Mouse (Mus musculus) C2C12 (cell line): ENCODE measurements around the gene Krcc1. TPM values are rescaled to one million over a fixed set of nuclear protein-coding genes. Genes with fewer than 3 reads are reported as not detected.

Experiments
- H3K27me3 ChIP-seq: one replicate; pipeline ENCODE4 v1.6.1; 2011; ENCODE audit not compliant: control insufficient read depth, insufficient read depth, insufficient read length
- H3K36me3 ChIP-seq: one replicate; pipeline ENCODE4 v1.6.1; 2011; ENCODE audit not compliant: control insufficient read depth, insufficient read depth
- H3K4me3 ChIP-seq: one replicate; pipeline ENCODE4 v1.5.1; 2011; ENCODE audit warnings: mild to moderate bottlenecking, control low read depth; ENCODE audit not compliant: poor library complexity, insufficient read depth, severe bottlenecking
- H3K79me2 ChIP-seq: one replicate; pipeline ENCODE4 v1.6.1; 2011; ENCODE audit not compliant: control insufficient read depth, insufficient read depth
- H3K79me3 ChIP-seq: one replicate; pipeline ENCODE4 v1.6.1; 2011; ENCODE audit warnings: low read depth, control low read depth
- H3ac ChIP-seq: one replicate; pipeline ENCODE3; 2011; ENCODE audit warnings: low read depth; ENCODE audit not compliant: control insufficient read depth, insufficient read length
- CEBPB ChIP-seq: IDR thresholded peaks from one replicate; pipeline ENCODE4 v1.6.1; 2011; ENCODE audit warnings: low read depth, mild to moderate bottlenecking, control low read depth, moderate library complexity
- CTCF ChIP-seq: IDR thresholded peaks from one replicate; pipeline ENCODE4 v1.5.1; 2011; ENCODE audit not compliant: control insufficient read depth, insufficient read depth, insufficient read length
- FOSL1 ChIP-seq: IDR thresholded peaks from one replicate; pipeline ENCODE4 v1.8.0; 2011; ENCODE audit warnings: mild to moderate bottlenecking, low read length; ENCODE audit not compliant: poor library complexity, insufficient read depth, severe bottlenecking
- MAX ChIP-seq: IDR thresholded peaks from one replicate; pipeline ENCODE4 v1.6.1; 2011; ENCODE audit warnings: mild to moderate bottlenecking, control low read depth
- MYOD1 ChIP-seq: IDR thresholded peaks from one replicate; pipeline ENCODE4 v1.6.1; 2011; ENCODE audit warnings: low read depth; ENCODE audit not compliant: control insufficient read depth, insufficient read length
- MYOG ChIP-seq: IDR thresholded peaks from one replicate; pipeline ENCODE4 v1.6.1; 2011; ENCODE audit not compliant: control insufficient read depth, insufficient read length; ENCODE audit errors: extremely low read depth
- USF1 ChIP-seq: IDR thresholded peaks from one replicate; pipeline ENCODE4 v1.6.1; 2011; ENCODE audit warnings: low read depth, mild to moderate bottlenecking, control low read depth, moderate library complexity
- polyA plus RNA-seq: library from polyadenylated mRNA; unstranded; fragments of >200 nt; fragmentation: generic; extraction: Trizol; gene quantifications from one replicate; pipeline ENCODE4 v1.2.1, GENCODE M21; 2012; ENCODE audit warnings: missing spikeins

The Krcc1 gene
- polyA plus RNA-seq, 1 experiment: 11.5 TPM

DNA sequence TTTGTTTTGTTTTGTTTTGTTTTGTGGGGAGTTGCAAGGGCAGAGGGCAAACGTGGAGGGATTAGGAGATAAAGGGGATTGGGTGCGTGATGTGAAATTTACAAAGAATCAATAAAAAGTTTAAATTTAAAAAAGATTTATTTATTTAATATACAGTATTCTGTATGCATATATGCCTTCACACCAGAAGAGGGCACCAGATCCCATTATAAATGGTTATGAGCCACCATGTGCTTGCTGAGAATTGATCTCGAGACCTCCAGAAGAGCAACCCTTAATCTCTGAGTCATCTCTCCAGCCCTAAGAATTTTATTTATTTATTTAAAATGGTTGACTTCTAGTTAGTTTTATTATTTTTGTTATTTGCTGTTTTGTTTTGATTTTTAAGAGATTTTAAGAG lies 28.2 kb upstream of the Krcc1 start:
- Histone ChIP-seq H3K36me3 (no peaks in the 10 kb centered on the region), H3K4me3 (no peak overlapping the region), H3K79me2 (no peaks in the 10 kb centered on the region), H3ac (no peak overlapping the region), H3K79me3 (no peaks in the 10 kb centered on the region), H3K27me3 (no peaks in the 10 kb centered on the region)
- TF ChIP-seq FOSL1 (no peak), MAX (no peak), MYOD1 (no peak)

DNA sequence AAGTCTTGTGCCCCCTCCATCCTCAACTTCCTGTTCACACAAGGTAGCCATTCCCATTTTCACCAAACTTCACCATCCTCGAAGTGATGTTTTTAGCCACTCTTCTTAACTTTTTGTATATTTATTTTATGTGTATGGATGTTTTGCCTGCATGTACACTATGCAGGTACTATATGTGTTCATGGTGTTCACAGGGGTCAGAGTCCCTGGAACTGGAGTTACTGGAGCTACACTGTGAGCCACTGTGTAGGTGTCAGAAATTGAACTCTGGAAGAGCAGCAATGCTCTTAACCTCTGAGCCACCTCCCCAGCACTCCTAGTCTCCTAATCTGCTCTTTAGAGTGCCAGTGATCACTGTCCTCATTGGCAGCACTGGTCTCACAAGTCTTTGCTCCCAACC lies 23.1 kb upstream of the Krcc1 start:
- no peak overlapping the region for H3ac ChIP-seq
- H3K79me3 ChIP-seq: no peaks in the 10 kb centered on the region
- H3K79me2 ChIP-seq: no peaks in the 10 kb centered on the region
- TF ChIP-seq FOSL1: no peak
- TF ChIP-seq CTCF: no peak
- TF ChIP-seq CEBPB: no peak
- TF ChIP-seq MYOD1: no peak
- no peak for TF ChIP-seq MYOG
- no peak for TF ChIP-seq USF1
- TF ChIP-seq MAX: no peak
- H3K36me3 ChIP-seq: no peaks in the 10 kb centered on the region
- H3K4me3 ChIP-seq: no peak overlapping the region
- H3K27me3 ChIP-seq: no peaks in the 10 kb centered on the region

DNA sequence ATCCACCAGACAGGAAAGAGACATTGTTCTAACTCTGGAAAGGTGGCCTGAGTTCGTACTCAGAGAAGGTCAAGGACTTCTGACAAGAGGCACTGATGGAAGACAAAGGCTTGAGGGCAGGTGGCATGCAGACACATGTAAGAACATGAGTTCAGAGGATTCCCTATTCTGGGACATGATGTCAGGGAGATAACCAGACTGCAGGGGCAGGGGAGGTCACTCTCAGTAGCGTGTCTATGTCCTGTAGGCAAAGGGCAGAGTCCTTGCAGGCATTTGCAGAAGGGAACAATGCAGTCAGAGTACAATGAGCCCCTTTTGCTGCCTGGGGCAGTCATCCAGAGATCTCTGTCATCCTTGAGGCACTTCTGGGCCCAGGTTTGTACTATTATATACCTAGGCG lies 21.9 kb upstream of the Krcc1 start:
- H3K36me3 ChIP-seq: no peaks in the 10 kb centered on the region
- H3K4me3 ChIP-seq: no peak overlapping the region
- H3ac ChIP-seq: no peak overlapping the region
- H3K27me3 ChIP-seq: no peaks in the 10 kb centered on the region
- H3K79me2 ChIP-seq: no peaks in the 10 kb centered on the region
- H3K79me3 ChIP-seq: no peaks in the 10 kb centered on the region
- no peak for TF ChIP-seq MYOG
- no peak for TF ChIP-seq USF1
- TF ChIP-seq CEBPB: no peak
- no peak for TF ChIP-seq FOSL1
- TF ChIP-seq CTCF: no peak
- TF ChIP-seq MYOD1: no peak
- no peak for TF ChIP-seq MAX

DNA sequence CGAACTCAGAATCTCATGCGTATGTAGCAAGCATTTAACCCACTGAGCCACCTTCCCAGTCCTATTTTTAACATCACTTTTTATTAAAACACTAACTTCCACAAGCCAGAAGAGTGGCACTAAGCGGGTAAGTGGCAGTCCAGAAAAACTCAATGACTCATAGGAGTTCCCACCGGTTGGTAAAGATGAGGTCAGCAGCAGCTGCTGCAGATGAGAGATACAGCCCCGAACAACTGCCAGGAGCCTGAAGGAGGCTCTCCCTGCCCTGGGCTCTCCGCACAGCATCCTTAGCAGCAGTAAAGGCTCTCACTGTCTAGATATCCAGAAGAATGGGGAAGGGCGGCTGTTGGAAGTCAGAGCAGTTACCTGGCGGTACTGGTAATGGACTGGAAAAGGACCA lies 20.5 kb upstream of the Krcc1 start:
- Histone ChIP-seq H3ac (no peak overlapping the region), H3K79me3 (no peaks in the 10 kb centered on the region), H3K27me3 (no peaks in the 10 kb centered on the region), H3K79me2 (no peaks in the 10 kb centered on the region), H3K4me3 (no peak overlapping the region), H3K36me3 (no peaks in the 10 kb centered on the region)
- TF ChIP-seq MYOD1 (peak; percentile 93), MYOG (no peak), USF1 (no peak), FOSL1 (no peak), CEBPB (no peak), MAX (no peak), CTCF (no peak)

DNA sequence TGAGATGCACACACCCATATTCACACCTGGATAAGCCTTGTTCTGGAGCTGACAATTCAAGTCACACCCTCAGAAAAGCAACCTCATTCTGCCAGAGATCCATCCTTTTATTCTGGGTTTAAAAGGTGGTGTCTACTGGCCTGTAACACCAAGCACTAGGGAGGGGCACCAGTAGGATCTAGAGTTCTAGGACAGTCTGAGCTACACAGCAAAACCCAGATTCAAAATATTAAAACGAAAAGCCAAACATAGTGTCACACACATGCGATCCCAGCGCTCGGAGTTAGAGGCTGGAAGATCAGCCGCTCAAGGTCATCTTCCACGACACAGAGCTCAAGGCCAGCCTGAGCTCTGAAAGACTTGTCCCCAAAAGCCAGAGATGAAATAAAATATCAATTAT lies 17.0 kb upstream of the Krcc1 start:
- H3K79me3 ChIP-seq: no peaks in the 10 kb centered on the region
- no peak overlapping the region for H3ac ChIP-seq
- no peaks in the 10 kb centered on the region for H3K79me2 ChIP-seq
- H3K27me3 ChIP-seq: no peaks in the 10 kb centered on the region
- TF ChIP-seq USF1 (no peak), CTCF (no peak), MAX (no peak), CEBPB (no peak), FOSL1 (no peak)
- no peaks in the 10 kb centered on the region for H3K36me3 ChIP-seq
- H3K4me3 ChIP-seq: no peak overlapping the region

DNA sequence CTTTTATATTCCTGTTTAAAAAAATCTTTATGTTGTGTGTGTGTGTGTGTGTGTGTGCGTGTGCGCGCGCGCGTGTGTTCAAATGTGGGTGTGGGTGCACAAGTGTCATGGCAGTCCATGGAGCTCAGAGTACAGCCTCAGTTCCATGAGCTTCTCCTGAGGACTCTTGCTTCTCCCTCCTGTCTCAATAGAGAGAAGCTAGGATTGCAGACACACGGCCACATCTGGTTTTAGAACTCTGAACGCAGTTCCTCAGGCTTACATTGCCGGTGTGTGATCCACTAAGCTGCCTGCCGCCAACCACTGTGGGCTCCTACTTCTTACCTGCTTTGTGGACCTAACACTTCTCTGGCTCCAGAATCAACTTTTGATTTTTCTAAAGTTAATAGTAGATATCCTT lies 15.3 kb upstream of the Krcc1 start:
- TF ChIP-seq MAX: no peak
- Histone ChIP-seq H3K4me3 (no peak overlapping the region), H3ac (no peak overlapping the region), H3K36me3 (no peaks in the 10 kb centered on the region), H3K27me3 (no peaks in the 10 kb centered on the region), H3K79me3 (no peaks in the 10 kb centered on the region), H3K79me2 (no peaks in the 10 kb centered on the region)
